Mouse (Mus musculus): ENCODE measurements around the gene Rxfp3. TPM values are rescaled to one million over a fixed set of nuclear protein-coding genes. Genes with fewer than 3 reads are reported as not detected.

Gene Rxfp3
- polyA plus RNA-seq, 1 experiment from 2014 or later, result 0.05 TPM

GRCm38 (mm10) chr15:11054440-11055080, 16.8 kb upstream of the Rxfp3 start:
- Histone ChIP-seq H3K9me3 (ENCODE audit: control insufficient read depth) (no peaks in the 10 kb centered on the region), H3K27ac (ENCODE audit: low read depth, low read length) (no peak overlapping the region), H3K27me3 (replicated peaks; ENCODE audit: control insufficient read depth, insufficient read depth, low read length) (no peaks in the 10 kb centered on the region), H3K36me3 (ENCODE audit: control insufficient read depth, insufficient read depth) (no peaks in the 10 kb centered on the region), H3K9ac (ENCODE audit: low read depth, low read length) (no peak overlapping the region), H3K4me2 (replicated peaks; ENCODE audit: low read depth) (no peak overlapping the region), H3K4me1 (replicated peaks; ENCODE audit: control insufficient read depth, insufficient read depth, low read length) (no peaks in the 10 kb centered on the region), H3K4me3 (ENCODE audit: low read depth, low read length) (no peak overlapping the region)
- WGBS, result 64% methylated on average over 7 of the region's 7 CpGs
- no peak for TF ChIP-seq CTCF (IDR thresholded peaks at IDR 0.05; ENCODE audit: low read depth)
- no peak for ATAC-seq

GRCm38 (mm10) chr15:11053678-11054439, 16.1 kb upstream of the Rxfp3 start:
- Histone ChIP-seq H3K4me2 (replicated peaks; ENCODE audit: low read depth) (no peak overlapping the region), H3K27ac (ENCODE audit: low read depth, low read length) (no peak overlapping the region), H3K36me3 (ENCODE audit: control insufficient read depth, insufficient read depth) (no peaks in the 10 kb centered on the region), H3K4me3 (ENCODE audit: low read depth, low read length) (no peak overlapping the region), H3K27me3 (replicated peaks; ENCODE audit: control insufficient read depth, insufficient read depth, low read length) (no peaks in the 10 kb centered on the region), H3K9me3 (ENCODE audit: control insufficient read depth) (no peaks in the 10 kb centered on the region), H3K4me1 (replicated peaks; ENCODE audit: control insufficient read depth, insufficient read depth, low read length) (no peaks in the 10 kb centered on the region), H3K9ac (ENCODE audit: low read depth, low read length) (no peak overlapping the region)
- no peak for ATAC-seq
- TF ChIP-seq CTCF (IDR thresholded peaks at IDR 0.05; ENCODE audit: low read depth), result no peak
- 57% methylated on average over 10 of the region's 10 CpGs for WGBS

GRCm38 (mm10) chr15:11042828-11043227, 5.0 kb upstream of the Rxfp3 start:
- ATAC-seq, result no peak
- Histone ChIP-seq H3K9ac (ENCODE audit: low read depth, low read length) (no peak overlapping the region), H3K4me2 (replicated peaks; ENCODE audit: low read depth) (no peak overlapping the region), H3K4me3 (ENCODE audit: low read depth, low read length) (no peak overlapping the region), H3K27me3 (replicated peaks; ENCODE audit: control insufficient read depth, insufficient read depth, low read length) (peaks cover 6% of the 10 kb centered on the region), H3K36me3 (ENCODE audit: control insufficient read depth, insufficient read depth) (no peaks in the 10 kb centered on the region), H3K9me3 (ENCODE audit: control insufficient read depth) (no peaks in the 10 kb centered on the region), H3K4me1 (replicated peaks; ENCODE audit: control insufficient read depth, insufficient read depth, low read length) (no peaks in the 10 kb centered on the region), H3K27ac (ENCODE audit: low read depth, low read length) (no peak overlapping the region)
- WGBS, result 63% methylated on average over 5 of the region's 5 CpGs
- no peak for TF ChIP-seq CTCF (IDR thresholded peaks at IDR 0.05; ENCODE audit: low read depth)

GRCm38 (mm10) chr15:11041229-11041628, 3.4 kb upstream of the Rxfp3 start:
- H3K9ac ChIP-seq (ENCODE audit: low read depth, low read length), result no peak overlapping the region
- no peak overlapping the region for H3K4me2 ChIP-seq (replicated peaks; ENCODE audit: low read depth)
- no peak overlapping the region for H3K4me3 ChIP-seq (ENCODE audit: low read depth, low read length)
- no peaks in the 10 kb centered on the region for H3K36me3 ChIP-seq (ENCODE audit: control insufficient read depth, insufficient read depth)
- 0 out of 2 replicates have a peak, but pooled peaks cover 4% of the 10 kb centered on the region for H3K4me1 ChIP-seq (replicated peaks; ENCODE audit: control insufficient read depth, insufficient read depth, low read length)
- WGBS, result 90% methylated on average over 2 of the region's 2 CpGs
- peaks cover 22% of the 10 kb centered on the region for H3K27me3 ChIP-seq (replicated peaks; ENCODE audit: control insufficient read depth, insufficient read depth, low read length)
- no peak for ATAC-seq
- no peak overlapping the region for H3K27ac ChIP-seq (ENCODE audit: low read depth, low read length)
- TF ChIP-seq CTCF (IDR thresholded peaks at IDR 0.05; ENCODE audit: low read depth), result no peak
- no peaks in the 10 kb centered on the region for H3K9me3 ChIP-seq (ENCODE audit: control insufficient read depth)

GRCm38 (mm10) chr15:11040067-11040466, 2.3 kb upstream of the Rxfp3 start:
- WGBS, result 38% methylated on average over 5 of the region's 5 CpGs
- no peak overlapping the region for H3K4me3 ChIP-seq (ENCODE audit: low read depth, low read length)
- H3K9me3 ChIP-seq (ENCODE audit: control insufficient read depth), result no peaks in the 10 kb centered on the region
- no peak overlapping the region for H3K9ac ChIP-seq (ENCODE audit: low read depth, low read length)
- no peak for TF ChIP-seq CTCF (IDR thresholded peaks at IDR 0.05; ENCODE audit: low read depth)
- no peak for ATAC-seq
- peaks cover 33% of the 10 kb centered on the region for H3K27me3 ChIP-seq (replicated peaks; ENCODE audit: control insufficient read depth, insufficient read depth, low read length)
- H3K27ac ChIP-seq (ENCODE audit: low read depth, low read length), result no peak overlapping the region
- no peak overlapping the region for H3K4me2 ChIP-seq (replicated peaks; ENCODE audit: low read depth)
- 0 out of 2 replicates have a peak, but pooled peaks cover 4% of the 10 kb centered on the region for H3K4me1 ChIP-seq (replicated peaks; ENCODE audit: control insufficient read depth, insufficient read depth, low read length)
- no peaks in the 10 kb centered on the region for H3K36me3 ChIP-seq (ENCODE audit: control insufficient read depth, insufficient read depth)

- H3K4me2 ChIP-seq (replicated peaks; ENCODE audit: low read depth), result no peak overlapping the region
- no peak overlapping the region for H3K27ac ChIP-seq (ENCODE audit: low read depth, low read length)
- peaks cover 37% of the 10 kb centered on the region for H3K27me3 ChIP-seq (replicated peaks; ENCODE audit: control insufficient read depth, insufficient read depth, low read length)
- no peak overlapping the region for H3K9ac ChIP-seq (ENCODE audit: low read depth, low read length)
- H3K9me3 ChIP-seq (ENCODE audit: control insufficient read depth), result no peaks in the 10 kb centered on the region
- no peaks in the 10 kb centered on the region for H3K36me3 ChIP-seq (ENCODE audit: control insufficient read depth, insufficient read depth)
- no peak overlapping the region for H3K4me3 ChIP-seq (ENCODE audit: low read depth, low read length)
- ATAC-seq, result no peak
- H3K4me1 ChIP-seq (replicated peaks; ENCODE audit: control insufficient read depth, insufficient read depth, low read length), result 0 out of 2 replicates have a peak, but pooled peaks cover 4% of the 10 kb centered on the region
- TF ChIP-seq CTCF (IDR thresholded peaks at IDR 0.05; ENCODE audit: low read depth), result peak; percentile 79
- WGBS, result 2% methylated on average over 12 of the region's 12 CpGs
Observed at GRCm38 (mm10) chr15:11038476-11038875, 685 bp upstream of the Rxfp3 start.
